Mouse (Mus musculus) kidney, adult 11 months (tissue): Measurements from ENCODE around the gene Prr15.
A peak's percentile ranks its signal among the peaks of the same experiment; 100 is the strongest.

ENCODE experiments used
- DNase-seq: peaks from one replicate; pipeline ENCODE4 v3.0.0; 2022

Prr15 gene

DNA sequence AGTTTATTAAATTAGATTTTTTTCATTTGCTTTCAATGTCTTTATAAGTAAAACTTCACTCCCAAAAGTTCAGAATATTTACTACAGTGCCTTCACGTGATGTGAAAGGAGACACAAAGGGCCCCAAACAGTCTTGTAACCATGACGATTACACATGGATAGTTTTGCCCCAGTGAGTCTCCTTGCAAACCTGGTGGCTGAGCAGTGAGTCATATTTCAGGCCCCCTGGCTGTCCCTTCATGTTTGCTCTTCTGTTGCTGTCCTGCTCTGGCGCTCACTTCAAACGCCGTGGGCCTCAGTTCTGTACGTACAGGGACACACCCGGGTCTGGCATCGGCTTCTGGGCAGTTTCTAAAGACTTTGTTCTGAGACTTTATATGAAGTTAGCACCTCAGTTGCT is 6.6 kb downstream of the Prr15 start:
- no peak for DNase-seq

DNA sequence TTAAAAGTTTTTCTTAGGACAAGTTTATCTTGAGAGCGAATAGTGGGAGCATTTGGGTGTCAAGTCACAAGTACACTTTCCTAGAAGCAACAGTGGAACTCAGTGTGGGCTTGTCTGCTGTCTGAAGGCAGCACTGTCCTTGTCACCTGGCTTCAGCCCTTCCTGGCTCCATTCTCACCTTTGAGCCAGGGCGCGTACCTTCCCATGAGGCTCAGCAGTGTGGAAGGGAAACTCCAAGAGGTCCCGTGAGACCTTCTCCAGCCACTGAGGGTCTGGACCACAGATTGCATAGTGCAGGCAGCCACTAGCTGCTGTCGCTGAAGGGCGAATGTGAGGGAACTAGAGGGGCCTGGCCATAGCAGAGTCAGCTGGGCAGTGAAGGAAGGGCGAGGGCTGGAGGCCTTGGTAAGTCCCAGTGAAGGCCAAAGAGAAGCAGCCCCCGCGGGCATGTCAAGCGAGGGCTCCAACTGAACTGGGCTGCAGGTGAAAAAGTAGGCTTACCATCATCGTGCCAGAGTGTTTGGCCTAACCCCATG is 7.5 kb downstream of the Prr15 start:
- no peak for DNase-seq

DNA sequence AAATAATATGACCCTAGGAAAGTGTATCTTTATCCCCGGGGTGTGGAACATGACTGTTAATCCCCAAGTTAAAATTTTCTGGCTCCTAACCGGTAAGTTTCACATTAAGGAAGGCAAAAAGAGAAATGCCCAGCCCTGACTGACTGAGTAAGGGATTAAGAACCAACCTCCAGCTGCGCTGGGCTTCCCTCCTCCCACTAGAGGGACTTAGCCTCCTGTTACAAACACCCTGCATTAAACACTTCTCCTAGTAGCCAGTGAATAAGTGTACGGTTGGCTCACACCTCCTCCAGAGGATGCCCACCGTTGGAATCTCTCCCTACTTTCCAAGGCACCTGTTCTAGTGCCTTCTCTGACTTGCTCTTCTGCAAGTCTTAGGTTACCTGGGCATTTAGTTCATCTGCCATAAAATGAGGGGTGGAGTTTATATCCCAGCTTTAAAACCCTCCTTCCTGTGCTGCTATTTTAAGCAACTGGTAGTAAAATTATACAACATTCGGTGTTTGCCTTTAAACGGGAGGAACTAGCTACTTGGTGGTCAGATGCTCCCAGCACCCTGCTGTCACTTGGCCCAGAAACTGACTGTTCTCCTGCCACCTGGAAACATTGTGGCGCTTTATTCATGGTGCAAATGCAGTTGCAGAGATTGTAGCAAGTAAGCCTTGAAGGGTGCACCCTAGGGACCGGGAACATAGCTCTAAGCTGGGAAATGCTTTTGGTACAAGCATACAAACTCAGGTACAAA is 8.2 kb downstream of the Prr15 start:
- DNase-seq: peak; percentile 75

DNA sequence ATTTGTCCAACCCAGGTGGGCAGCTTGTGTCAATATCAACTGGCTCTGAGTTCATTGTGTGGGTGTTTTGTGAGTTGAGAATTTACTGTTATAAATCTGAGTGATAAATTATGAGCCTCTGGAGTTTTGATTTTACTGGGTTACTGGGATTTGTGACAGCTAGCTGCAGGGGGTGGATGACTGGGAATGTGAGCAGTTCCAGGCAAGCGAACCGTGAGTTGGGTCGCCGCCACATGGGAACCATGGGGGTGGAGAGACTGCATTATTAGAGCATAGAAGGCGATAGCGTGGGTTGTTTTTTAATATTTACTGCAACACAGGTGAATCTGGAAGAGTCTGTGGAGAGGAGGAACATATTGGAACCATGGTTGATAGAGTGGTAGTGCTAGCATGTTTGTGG is 11.7 kb downstream of the Prr15 start:
- no peak for DNase-seq

DNA sequence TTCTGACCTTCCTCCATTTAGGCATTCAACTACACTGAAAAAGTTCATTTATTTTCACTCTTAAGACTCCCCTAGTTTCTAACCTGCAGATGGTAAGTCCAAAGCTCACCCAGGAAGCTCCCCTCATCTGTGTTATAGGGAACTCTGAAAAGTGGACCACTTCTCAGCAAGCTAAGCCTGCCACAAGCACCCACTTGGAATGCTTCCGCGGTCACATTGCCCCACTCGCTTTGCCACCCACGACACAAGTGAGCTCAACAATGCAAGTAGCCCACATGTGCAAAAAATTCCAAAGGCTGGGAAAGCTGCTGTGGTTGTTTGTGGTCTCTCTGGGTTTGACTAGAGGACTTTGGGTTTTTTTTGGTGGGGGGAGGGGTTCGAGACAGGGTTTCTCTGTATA is 15.5 kb downstream of the Prr15 start:
- DNase-seq: no peak

DNA sequence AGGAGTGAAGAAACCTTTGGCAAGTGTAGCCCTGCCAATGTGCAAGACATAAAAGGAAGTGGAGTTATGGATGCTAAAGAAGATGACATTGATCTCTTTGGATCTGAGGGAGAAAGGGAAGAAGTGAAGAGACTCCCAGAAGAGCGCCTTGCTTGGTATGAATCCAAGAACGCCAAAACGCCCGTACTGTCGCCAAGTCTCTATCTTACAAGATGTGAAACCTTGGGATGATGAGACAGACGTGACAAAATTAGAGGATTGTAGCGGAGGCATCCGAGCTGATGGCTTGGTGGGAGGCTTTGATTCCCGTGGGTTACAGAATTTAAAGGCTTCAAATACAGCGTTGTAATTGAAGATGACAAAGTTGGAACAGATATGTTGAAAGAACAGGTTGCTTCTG is 16.6 kb downstream of the Prr15 start:
- no peak for DNase-seq

DNA sequence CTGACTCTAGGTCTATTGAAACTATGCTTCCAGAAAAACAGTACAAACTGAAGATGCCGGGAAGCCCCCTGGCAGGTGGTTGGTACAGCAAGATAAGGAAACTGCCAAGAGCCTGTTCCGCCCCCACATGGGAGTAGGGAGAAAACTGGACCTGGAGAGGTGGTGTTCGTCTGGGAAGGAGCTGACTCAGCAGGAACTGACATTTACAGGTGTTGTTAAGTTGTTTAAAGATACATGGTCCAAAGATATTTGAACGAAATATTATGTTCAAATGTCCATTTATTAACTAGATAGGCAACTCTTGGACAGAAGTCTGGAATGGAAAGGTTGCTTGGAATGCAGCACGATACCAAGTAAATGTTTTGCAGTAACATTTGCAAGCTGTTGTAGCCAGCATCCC is 26.2 kb downstream of the Prr15 start:
- no peak for DNase-seq

DNA sequence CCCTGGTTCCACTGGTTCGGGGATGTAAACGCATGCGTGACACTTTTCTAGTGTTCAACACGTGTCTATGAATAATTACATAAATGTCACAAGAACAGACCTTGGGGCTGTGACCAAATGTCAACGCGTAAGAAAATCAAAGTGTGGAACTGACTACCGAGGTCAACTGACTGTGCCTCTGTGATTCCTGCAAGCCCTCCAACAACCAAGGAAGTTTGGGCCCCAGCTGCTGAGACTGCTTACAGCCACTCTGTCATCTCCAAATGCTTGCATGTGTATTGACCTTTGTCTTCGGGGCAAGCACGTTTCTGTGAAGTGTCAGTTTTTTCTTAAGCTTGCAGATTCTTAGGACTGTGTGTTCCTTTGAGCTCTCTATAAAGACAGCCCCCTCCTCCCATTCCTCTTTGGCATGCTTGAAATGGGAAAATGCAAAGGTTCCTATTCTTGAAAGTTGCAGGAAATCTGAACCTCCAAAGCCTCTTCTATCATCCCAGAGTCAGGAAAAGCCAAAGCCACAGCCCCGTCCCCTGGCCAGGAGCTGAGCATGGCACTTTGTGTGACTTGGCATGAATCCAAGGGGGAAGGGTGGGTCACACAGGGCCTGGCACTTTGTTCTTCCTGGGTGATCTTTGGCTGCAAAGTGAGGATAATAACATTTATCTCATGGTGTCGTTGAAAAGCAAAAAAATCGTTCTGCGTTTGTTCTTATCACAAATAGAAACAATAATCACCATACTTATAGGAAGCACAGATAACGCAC is 27.5 kb downstream of the Prr15 start:
- peak; percentile 21 for DNase-seq

DNA sequence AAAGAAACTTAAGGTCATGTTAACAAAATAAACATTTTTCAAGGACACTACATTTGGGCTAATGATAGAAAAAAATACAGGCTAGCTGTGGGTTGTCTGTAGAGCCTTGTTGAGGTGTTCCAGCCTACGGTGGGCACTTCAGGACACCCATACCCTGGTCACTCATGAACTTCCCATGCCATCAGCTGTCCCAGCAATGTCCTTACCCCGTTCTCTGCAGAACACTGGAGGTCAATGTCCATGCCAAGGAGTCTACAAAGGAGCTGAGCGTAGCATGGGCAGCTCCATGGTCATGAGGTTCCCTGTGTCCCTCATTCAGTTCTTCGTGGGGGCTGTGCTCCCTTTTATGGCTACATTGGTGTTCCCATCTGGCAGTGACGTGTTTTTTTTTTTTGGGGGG is 28.1 kb downstream of the Prr15 start:
- no peak for DNase-seq

DNA sequence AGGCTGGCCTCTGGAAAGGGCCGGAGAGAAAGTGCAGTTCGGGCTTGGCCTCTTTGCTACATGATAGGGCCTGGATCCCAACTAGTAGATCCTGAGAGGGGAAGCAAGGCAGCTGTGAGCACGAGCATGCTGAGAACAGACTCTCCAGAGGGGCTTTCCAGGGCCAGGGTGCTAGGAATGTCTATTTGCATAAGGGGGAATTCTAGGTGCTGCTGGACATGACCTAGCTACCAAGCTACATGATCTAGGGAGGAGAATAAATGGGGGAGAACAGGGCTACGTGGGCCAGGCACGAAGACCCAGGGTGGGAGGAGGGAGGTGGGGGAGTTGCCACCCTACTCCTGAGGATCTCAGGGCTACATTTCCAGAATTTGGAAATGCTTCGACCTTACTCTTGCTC is 30.0 kb downstream of the Prr15 start:
- DNase-seq: no peak

DNA sequence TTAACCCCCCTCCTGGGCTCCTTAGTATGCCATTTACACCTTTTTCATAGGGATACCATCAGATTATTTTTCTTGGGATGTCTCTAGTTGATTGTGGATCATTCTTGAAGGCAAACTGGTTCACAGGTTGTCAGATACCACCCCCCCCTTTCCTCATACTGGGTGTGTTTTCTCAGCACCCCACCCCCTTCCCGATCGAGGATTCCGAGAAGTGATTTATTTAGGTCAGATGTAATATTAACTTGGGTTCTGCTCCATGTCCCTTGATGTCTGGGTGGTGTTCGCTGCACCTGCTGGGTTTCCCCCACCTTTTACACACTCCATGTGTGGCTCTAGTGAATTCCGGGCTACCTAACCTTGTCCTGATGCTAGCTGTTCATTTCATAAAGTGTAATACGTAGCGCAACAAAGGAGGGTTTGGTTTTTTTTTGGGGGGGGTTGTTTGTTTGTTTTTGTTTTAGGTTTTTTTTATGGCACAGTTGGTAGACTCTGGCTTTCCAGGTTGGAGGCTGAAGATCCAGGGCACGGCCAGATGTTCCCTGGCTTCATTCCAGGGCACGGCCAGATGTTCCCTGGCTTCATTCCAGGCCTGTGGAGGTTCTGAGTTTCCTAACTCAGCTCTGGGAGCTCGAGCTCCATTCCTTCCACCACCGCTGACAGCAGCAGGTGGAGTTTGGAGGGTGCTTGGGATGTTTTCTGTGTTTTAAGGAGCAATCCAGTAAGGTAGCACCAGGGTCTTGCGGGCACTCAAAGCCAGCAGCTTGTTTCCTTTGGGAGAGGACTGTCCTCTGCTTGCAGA is 37.1 kb downstream of the Prr15 start:
- DNase-seq: peak; percentile 12

DNA sequence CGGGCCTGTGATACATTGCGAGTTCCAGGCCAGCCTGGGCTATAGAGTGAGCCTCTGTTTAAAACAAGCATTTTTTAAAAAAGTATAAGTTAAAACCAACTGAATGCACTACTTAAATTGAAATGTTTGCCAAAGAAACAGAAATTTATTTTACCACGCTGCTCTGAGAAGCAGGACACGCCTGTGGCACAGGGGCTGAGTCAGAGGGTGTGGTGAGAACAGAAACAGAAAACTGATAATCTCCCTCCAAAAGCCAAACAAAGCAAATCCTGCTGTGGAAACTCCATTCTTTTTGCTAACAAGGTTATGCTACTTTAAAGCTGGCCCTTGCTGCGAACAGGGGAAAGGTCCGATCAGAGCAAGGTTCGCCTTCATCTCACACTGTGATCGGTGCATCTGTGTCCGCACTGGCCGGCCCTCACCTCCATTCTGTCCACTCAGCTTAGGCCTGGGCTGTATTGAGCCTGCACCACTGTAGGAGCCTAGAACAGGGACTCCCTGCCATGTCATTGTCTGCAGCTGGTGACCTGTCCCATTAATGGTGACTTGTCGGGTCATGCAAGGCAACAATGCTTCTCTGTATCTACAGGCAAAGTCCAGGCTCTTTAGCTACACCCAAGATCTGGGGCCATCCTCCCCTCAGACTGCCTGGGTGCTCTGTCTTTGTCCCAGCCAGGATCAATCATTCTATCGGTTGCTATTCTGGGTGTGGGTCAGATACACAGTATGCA is 38.9 kb downstream of the Prr15 start:
- no peak for DNase-seq

DNA sequence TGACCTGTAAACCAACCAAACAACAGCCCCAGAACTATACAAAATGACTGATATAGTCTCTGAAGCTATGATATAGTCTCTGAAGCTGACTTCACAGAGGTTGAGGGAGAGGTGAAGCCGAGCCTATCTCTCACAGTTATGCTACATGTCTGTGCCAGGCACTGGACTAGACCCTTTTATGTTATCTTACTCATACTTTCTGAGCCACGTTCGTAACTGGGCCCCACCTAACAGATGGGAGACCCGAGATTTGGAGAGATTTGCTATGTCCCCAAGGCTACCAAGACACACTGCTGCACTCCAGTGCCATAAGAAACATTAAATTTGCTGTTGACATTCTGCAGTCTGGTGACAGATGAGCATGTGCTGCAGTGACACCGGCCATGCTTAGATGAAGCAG is 41.0 kb downstream of the Prr15 start:
- DNase-seq: no peak

DNA sequence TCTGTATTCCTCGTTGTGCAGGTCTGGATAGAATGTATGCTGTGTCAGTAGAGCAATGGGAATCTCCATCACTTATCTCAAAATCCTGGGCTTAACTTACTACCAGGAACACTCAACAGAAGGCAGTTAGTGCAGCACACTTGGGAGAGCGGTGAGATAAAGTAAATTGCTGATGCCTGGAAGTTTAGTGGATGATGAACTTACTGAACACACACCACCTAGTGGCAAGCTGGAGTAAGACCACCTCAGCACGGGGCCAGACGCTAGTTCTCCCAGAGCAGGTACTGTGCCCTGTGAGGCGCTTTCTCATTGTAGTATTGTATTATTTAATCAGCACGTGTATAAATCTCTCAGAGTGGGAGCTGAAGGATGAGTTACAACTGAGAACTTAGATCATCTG is 42.4 kb downstream of the Prr15 start:
- peak; percentile 36 for DNase-seq

DNA sequence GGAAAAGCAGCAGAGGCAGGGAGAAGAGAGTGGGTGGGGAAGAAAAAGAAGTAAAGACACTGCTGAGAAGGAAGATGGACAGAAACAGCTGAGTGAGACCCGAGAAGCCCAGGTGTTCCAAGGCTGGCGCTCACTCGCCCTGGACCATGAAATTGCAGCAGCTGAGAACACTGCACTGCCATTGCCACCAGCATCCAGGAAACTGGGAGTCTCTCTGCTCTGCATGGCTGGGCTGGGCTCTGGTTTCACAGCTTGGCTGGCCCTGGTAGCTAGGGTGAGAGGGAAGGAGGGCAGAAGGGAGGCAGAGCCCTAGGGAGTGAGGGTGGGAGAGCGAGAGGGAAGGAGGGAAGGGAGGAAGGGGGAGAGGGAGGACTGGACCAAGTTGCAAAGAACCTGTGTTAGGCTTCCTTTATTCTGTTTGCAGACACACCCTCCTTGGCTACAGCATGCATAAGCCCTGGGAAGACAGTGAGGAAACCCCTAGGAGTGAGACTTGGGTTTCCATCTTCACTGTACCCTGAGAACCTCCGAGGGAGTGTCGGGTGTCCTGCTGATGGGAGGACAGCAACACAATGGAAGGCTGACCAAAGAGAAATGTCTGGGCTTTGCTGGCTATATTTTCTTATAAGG is 44.4 kb downstream of the Prr15 start:
- no peak for DNase-seq

DNA sequence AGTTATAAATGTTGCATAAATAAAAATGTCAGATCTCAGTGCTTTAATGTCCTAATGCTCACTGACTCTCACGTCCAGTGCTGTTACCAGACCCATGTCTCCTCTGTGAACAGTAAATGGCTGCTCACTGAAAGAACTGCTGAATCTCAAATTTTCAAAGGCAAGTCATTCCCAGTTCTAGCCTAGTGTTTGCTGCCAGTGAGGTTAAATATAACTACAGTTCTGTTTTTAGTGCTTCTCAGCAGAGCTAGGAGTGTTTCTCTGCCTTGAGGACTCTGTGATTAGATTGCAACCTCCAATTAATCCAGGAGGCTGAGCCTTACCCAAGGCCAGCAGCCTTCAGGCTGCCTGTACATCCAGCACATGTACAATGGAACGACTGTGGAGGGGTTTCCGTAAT is 46.2 kb downstream of the Prr15 start:
- DNase-seq: no peak

DNA sequence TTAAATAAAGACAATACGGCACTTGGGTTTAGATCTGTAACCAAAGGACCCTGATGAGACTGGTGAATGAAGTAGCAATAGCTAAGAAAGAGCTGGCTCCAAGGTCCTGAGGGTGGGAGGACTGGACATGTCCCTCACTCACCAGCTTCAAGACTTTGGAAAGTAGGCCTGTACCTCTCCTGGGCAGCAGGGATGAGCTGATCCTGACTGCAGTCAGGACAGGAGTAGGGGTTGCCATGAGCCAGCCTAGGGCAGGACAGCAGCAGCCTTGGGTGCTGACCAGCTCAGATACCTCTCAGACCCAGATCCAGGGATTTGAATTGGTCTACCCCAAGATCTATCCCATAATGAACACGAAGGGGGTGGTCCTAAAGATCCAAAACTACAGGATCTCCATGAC is 53.7 kb downstream of the Prr15 start:
- no peak for DNase-seq
